Mouse (Mus musculus): ENCODE measurements around the gene Idi2. TPM values are rescaled to one million over a fixed set of nuclear protein-coding genes. Genes with fewer than 3 reads are reported as not detected.
"Not testable (repeated sequence)": the region's sequence is repeated elsewhere in the genome, so short reads cannot be mapped to it uniquely, and the experiment has no call there.

Idi2 gene
- polyA plus RNA-seq, 1 experiment from 2014 or later = not detected

DNA sequence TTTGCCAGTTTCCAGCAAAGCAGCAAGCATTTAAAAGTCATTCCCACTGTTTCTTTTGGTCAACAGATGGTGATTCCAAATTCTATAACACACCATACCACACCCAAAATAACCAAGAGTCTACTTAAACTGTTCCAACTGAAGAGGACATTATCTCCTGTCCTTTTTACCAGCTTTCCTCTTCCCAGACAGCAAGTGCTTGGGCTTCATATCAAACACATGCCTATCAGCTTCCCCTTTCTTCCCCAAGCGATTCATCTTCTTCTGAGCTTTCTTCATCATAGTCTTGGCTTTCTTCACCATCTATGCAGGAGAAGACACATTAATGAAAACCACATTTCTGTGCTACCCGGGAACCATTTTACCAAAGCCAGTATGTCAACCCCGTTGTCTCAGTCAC lies 20.3 kb downstream of the Idi2 start:
- WGBS = 96% methylated on average over 3 of the region's 3 CpGs
- Histone ChIP-seq H3K36me3 (ENCODE audit: control insufficient read depth, insufficient read depth, low read length) (peaks cover 24% of the 10 kb centered on the region), H3K9ac (ENCODE audit: low read length) (no peak overlapping the region), H3K4me1 (replicated peaks; ENCODE audit: control insufficient read depth, insufficient read depth, low read length) (no peaks in the 10 kb centered on the region), H3K9me3 (ENCODE audit: control insufficient read depth, low read length) (no peaks in the 10 kb centered on the region), H3K4me3 (ENCODE audit: low read depth, low read length) (no peak overlapping the region), H3K27ac (ENCODE audit: low read depth, low read length) (no peak overlapping the region), H3K4me2 (ENCODE audit: low read depth, low read length, severe bottlenecking) (no peak overlapping the region), H3K27me3 (ENCODE audit: control insufficient read depth, insufficient read depth, low read length) (no peaks in the 10 kb centered on the region)
- DNase-seq (ENCODE audit: low spot score) = no peak
- no peak for ATAC-seq (replicated peaks; ENCODE audit: low FRiP score)

- no peaks in the 10 kb centered on the region; the same call in 1 of the 2 replicates for H3K4me1 ChIP-seq (replicated peaks; ENCODE audit: control insufficient read depth, insufficient read depth, low read length)
- DNase-seq (ENCODE audit: low spot score) (no peak), ATAC-seq (replicated peaks; ENCODE audit: low FRiP score) (no peak)
- H3K4me2 ChIP-seq (ENCODE audit: low read depth, low read length, severe bottlenecking) = no peak overlapping the region
- WGBS = 91% methylated on average over 6 of the region's 6 CpGs
- no peak overlapping the region for H3K27ac ChIP-seq (ENCODE audit: low read depth, low read length)
- H3K36me3 ChIP-seq (ENCODE audit: control insufficient read depth, insufficient read depth, low read length) = peaks cover 4% of the 10 kb centered on the region; the same call in 1 of the 2 replicates
- no peaks in the 10 kb centered on the region for H3K9me3 ChIP-seq (ENCODE audit: control insufficient read depth, low read length)
- no peaks in the 10 kb centered on the region for H3K27me3 ChIP-seq (ENCODE audit: control insufficient read depth, insufficient read depth, low read length)
- H3K4me3 ChIP-seq (ENCODE audit: low read depth, low read length) = no peak overlapping the region
- H3K9ac ChIP-seq (ENCODE audit: low read length) = no peak overlapping the region
Measured at GRCm38 (mm10) chr13:8992231-8992630, 39.6 kb downstream of the Idi2 start.

DNA sequence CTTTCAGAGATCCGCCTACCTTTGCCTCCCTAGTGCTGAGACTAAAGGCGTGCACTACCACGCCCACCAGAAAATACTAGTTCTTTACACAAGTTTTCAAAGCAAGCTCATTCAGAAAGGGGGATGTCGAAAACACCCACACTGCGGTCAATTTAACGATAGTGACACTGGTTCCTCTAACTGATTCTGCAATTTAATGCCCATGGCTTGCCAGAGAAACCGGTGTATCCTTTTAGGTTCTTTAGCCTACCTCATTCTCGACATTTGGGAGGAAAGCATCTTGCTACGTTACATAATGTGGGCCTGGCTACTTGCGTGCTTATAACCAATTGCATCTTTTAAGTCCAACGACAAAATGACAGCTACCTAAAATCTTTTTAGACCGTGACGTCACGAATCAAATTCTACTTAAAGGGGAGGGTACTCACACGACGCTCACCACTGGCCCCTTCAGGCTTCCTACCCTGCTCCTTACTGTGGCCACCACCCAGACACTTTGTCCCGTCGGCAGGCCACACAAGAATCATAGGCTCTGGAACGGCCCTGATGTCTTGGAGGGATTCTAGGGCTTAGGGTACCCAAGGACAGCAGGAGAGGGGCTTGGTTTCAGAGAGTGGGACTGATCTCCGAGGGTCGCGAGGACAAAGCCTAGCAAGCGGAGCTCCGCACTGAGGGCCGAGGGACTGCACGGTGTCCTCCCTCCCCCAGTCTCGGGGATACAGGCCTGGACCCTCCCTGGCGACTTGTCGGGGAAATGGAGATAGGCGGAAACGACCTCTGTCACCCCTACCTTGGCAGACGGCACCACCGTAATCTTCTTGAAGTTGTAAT lies 42.7 kb downstream of the Idi2 start:
- peak; percentile 82 for ATAC-seq (replicated peaks; ENCODE audit: low FRiP score)
- Histone ChIP-seq H3K4me3 (ENCODE audit: low read depth, low read length) (peak overlapping the region; percentile 77), H3K9ac (ENCODE audit: low read length) (peak overlapping the region; percentile 81), H3K27me3 (ENCODE audit: control insufficient read depth, insufficient read depth, low read length) (no peaks in the 10 kb centered on the region), H3K4me1 (replicated peaks; ENCODE audit: control insufficient read depth, insufficient read depth, low read length) (no peaks in the 10 kb centered on the region; the same call in 1 of the 2 replicates), H3K9me3 (ENCODE audit: control insufficient read depth, low read length) (no peaks in the 10 kb centered on the region), H3K27ac (ENCODE audit: low read depth, low read length) (no peak overlapping the region), H3K4me2 (ENCODE audit: low read depth, low read length, severe bottlenecking) (peak overlapping the region; percentile 50), H3K36me3 (ENCODE audit: control insufficient read depth, insufficient read depth, low read length) (peaks cover 4% of the 10 kb centered on the region; the same call in 1 of the 2 replicates)
- no peak for DNase-seq (ENCODE audit: low spot score)
- WGBS = 4% methylated on average over 33 of the region's 33 CpGs

DNA sequence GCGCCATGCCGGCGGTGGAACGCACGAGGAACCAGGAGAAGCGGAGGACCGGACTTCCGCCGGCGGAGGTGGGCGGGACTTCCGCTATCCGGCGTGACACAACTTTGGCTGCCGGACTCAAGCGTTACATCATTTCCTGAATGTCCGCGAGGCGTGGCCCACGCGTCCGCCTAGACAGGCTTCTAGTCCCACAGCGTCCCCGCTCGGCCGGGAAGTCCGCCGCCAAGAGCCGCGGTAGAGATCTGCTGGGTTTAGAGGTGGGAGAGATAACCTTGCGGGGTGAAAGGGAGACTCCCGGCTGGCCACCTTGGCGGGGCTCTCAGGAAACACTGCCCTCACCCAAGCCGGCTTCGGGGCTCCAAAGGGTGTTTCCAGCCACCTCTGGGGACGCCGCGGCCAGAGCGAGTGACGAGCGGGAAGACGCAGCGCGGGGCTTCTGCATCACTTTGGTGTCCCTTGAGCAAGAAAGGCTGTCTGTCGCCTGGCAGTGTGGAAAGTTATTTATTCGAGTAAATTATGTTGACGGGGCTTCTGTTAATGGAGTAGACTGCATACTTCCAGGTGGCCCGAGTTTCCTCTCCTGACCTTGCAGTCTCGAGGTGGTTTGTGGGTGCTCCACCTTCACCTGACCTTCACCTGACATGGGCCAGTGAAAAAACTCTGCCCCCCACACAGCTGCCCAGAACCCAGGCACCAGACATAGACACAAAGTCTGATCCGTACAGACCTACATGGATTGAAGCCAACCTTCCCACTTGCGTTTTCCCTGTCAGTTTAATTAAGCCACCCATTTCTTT lies 43.5 kb downstream of the Idi2 start, which contains the start of gene Gtpbp4:
Gtpbp4 (minus strand) TSS at position 94 of the 797 bp plus-strand sequence.
- Histone ChIP-seq H3K27me3 (ENCODE audit: control insufficient read depth, insufficient read depth, low read length) (no peaks in the 10 kb centered on the region), H3K4me3 (ENCODE audit: low read depth, low read length) (peak within 1 kb of the TSS; percentile 77), H3K36me3 (ENCODE audit: control insufficient read depth, insufficient read depth, low read length) (peaks cover 2% of the 10 kb centered on the region; the same call in 1 of the 2 replicates), H3K4me2 (ENCODE audit: low read depth, low read length, severe bottlenecking) (peak within 1 kb of the TSS; percentile 73), H3K9me3 (ENCODE audit: control insufficient read depth, low read length) (no peaks in the 10 kb centered on the region), H3K27ac (ENCODE audit: low read depth, low read length) (0 out of 2 replicates have a peak within 1 kb of the TSS, but pooled peaks have one; percentile 18), H3K9ac (ENCODE audit: low read length) (peak within 1 kb of the TSS; percentile 89), H3K4me1 (replicated peaks; ENCODE audit: control insufficient read depth, insufficient read depth, low read length) (no peaks in the 10 kb centered on the region; the same call in 1 of the 2 replicates)
- ATAC-seq (replicated peaks; ENCODE audit: low FRiP score) = peak; percentile 98
- 1% methylated on average over 51 of the region's 51 CpGs for WGBS
- peak; percentile 96 for DNase-seq (ENCODE audit: low spot score)

- WGBS = 91% methylated on average over 5 of the region's 5 CpGs
- H3K4me3 ChIP-seq (ENCODE audit: low read depth, low read length); ATAC-seq (replicated peaks; ENCODE audit: low FRiP score); H3K27ac ChIP-seq (ENCODE audit: low read depth, low read length); H3K4me2 ChIP-seq (ENCODE audit: low read depth, low read length, severe bottlenecking); H3K36me3 ChIP-seq (ENCODE audit: control insufficient read depth, insufficient read depth, low read length); H3K27me3 ChIP-seq (ENCODE audit: control insufficient read depth, insufficient read depth, low read length); H3K9ac ChIP-seq (ENCODE audit: low read length); H3K4me1 ChIP-seq (replicated peaks; ENCODE audit: control insufficient read depth, insufficient read depth, low read length); H3K9me3 ChIP-seq (ENCODE audit: control insufficient read depth, low read length); DNase-seq (ENCODE audit: low spot score): not testable (repeated sequence)
Measured at GRCm38 (mm10) chr13:8997221-8997620, 44.6 kb downstream of the Idi2 start.

DNA sequence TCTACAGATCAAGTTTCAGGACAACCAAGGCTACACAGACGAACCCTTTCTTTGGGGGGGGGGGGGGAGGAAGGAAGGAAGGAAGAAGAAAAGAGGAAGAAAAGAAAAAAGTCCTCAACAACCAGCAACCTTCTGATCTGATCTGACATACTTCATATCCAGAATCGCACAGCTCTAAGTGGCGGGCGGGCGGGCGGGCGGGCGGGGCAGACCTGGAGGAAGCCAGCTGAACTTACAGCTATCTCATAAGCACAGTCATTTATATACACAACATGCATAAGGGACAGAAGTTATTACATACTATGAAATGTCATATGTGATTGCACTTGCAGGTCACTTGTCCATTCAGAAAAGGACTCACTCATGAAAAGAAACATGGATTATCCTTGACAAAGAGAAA lies 46.8 kb downstream of the Idi2 start:
- H3K9me3 ChIP-seq (ENCODE audit: control insufficient read depth, low read length) = no peaks in the 10 kb centered on the region
- no peaks in the 10 kb centered on the region for H3K27me3 ChIP-seq (ENCODE audit: control insufficient read depth, insufficient read depth, low read length)
- no peak for DNase-seq (ENCODE audit: low spot score)
- no peaks in the 10 kb centered on the region for H3K36me3 ChIP-seq (ENCODE audit: control insufficient read depth, insufficient read depth, low read length)
- 85% methylated on average over 8 of the region's 8 CpGs for WGBS
- H3K9ac ChIP-seq (ENCODE audit: low read length) = no peak overlapping the region
- H3K4me2 ChIP-seq (ENCODE audit: low read depth, low read length, severe bottlenecking) = no peak overlapping the region
- no peak overlapping the region for H3K4me3 ChIP-seq (ENCODE audit: low read depth, low read length)
- ATAC-seq (replicated peaks; ENCODE audit: low FRiP score) = no peak
- H3K27ac ChIP-seq (ENCODE audit: low read depth, low read length) = no peak overlapping the region
- H3K4me1 ChIP-seq (replicated peaks; ENCODE audit: control insufficient read depth, insufficient read depth, low read length) = no peaks in the 10 kb centered on the region; the same call in 1 of the 2 replicates

DNA sequence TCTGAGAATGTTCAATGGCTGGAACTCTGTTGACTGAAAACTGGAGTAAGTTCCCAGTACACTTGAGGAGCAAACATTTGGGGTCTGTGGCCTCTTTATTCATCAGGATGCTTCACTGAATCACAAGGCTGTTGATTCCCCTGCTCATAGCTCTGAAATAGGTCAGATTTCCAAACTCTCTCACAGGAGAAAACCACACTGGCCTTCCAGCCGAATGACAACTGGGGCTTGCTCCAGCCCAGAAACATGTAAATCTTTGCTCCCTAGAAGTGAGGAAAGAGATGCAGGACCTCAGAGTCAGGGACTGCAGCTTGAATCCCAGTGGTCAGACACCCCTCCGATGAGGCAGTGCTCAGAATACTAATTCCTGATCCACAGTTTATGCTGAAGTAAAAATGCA lies 50.6 kb downstream of the Idi2 start:
- no peak for DNase-seq (ENCODE audit: low spot score)
- no peaks in the 10 kb centered on the region for H3K9me3 ChIP-seq (ENCODE audit: control insufficient read depth, low read length)
- no peaks in the 10 kb centered on the region for H3K4me1 ChIP-seq (replicated peaks; ENCODE audit: control insufficient read depth, insufficient read depth, low read length)
- H3K27me3 ChIP-seq (ENCODE audit: control insufficient read depth, insufficient read depth, low read length) = no peaks in the 10 kb centered on the region
- H3K9ac ChIP-seq (ENCODE audit: low read length) = no peak overlapping the region
- H3K4me3 ChIP-seq (ENCODE audit: low read depth, low read length) = no peak overlapping the region
- H3K36me3 ChIP-seq (ENCODE audit: control insufficient read depth, insufficient read depth, low read length) = no peaks in the 10 kb centered on the region
- ATAC-seq (replicated peaks; ENCODE audit: low FRiP score) = no peak
- no peak overlapping the region for H3K27ac ChIP-seq (ENCODE audit: low read depth, low read length)
- WGBS = 77% methylated on average over 2 of the region's 2 CpGs
- no peak overlapping the region for H3K4me2 ChIP-seq (ENCODE audit: low read depth, low read length, severe bottlenecking)
